Mouse (Mus musculus) neural tube, embryonic 13.5 days (tissue): Measurements from ENCODE around the gene Apol7b. TPM values are rescaled to one million over a fixed set of nuclear protein-coding genes. Genes with fewer than 3 reads are reported as not detected.
"Not testable (repeated sequence)": the region's sequence is repeated elsewhere in the genome, so short reads cannot be mapped to it uniquely, and the experiment has no call there.

Experiments used
- ATAC-seq: fragments of 200-750 bp; cut with Nextera tagmentation; 2 replicates; pipeline ENCODE4 v1.8.0; 2017; ENCODE audit warnings: low read depth, mild to moderate bottlenecking, moderate TSS enrichment, moderate library complexity
- H3K27ac ChIP-seq: fragments of 300-500 bp; sonication (generic); replicated peaks from 2 replicates; pipeline ENCODE4 v1.5.1; 2015; ENCODE audit warnings: moderate library complexity, mild to moderate bottlenecking, inconsistent platforms
- H3K27me3 ChIP-seq: fragments of 300-500 bp; sonication (generic); 2 replicates; pipeline ENCODE4 v1.6.1; 2015; ENCODE audit warnings: mild to moderate bottlenecking, inconsistent platforms
- H3K36me3 ChIP-seq: fragments of 300-500 bp; sonication (generic); 2 replicates; pipeline ENCODE4 v1.6.1; 2015; ENCODE audit warnings: mild to moderate bottlenecking, inconsistent platforms
- H3K4me1 ChIP-seq: fragments of 300-500 bp; sonication (generic); replicated peaks from 2 replicates; pipeline ENCODE4 v1.6.1; 2015; ENCODE audit warnings: inconsistent platforms
- H3K4me2 ChIP-seq: fragments of 300-500 bp; sonication (generic); 2 replicates; pipeline ENCODE4 v1.6.1; 2015; ENCODE audit warnings: inconsistent platforms, mild to moderate bottlenecking, moderate library complexity
- H3K4me3 ChIP-seq: fragments of 300-500 bp; sonication (generic); 2 replicates; pipeline ENCODE4 v1.5.1; 2015; ENCODE audit warnings: mild to moderate bottlenecking, inconsistent platforms
- H3K9ac ChIP-seq: fragments of 300-500 bp; sonication (generic); 2 replicates; pipeline ENCODE4 v1.6.1; 2015; ENCODE audit warnings: moderate library complexity, mild to moderate bottlenecking, inconsistent platforms
- H3K9me3 ChIP-seq: fragments of 300-500 bp; sonication (generic); 2 replicates; pipeline ENCODE4 v1.6.1; 2016; ENCODE audit warnings: inconsistent platforms
- WGBS: fragments of 180-500 bp; shearing (Covaris S2); methylation state at CpG from one replicate; pipeline ENCODE4 v1.1.7; 2015; 5-methylcytosine and 5-hydroxymethylcytosine counted together
- polyA plus RNA-seq: library from polyadenylated mRNA; unstranded; fragments of >200 nt; fragmentation: Nextera tagmentation; extraction: Ambion mirVana; gene quantifications from 2 replicates; pipeline ENCODE4 v1.2.1, GENCODE M21; 2015

Apol7b gene
- polyA plus RNA-seq, 1 experiment from 2014 or later: not detected

DNA sequence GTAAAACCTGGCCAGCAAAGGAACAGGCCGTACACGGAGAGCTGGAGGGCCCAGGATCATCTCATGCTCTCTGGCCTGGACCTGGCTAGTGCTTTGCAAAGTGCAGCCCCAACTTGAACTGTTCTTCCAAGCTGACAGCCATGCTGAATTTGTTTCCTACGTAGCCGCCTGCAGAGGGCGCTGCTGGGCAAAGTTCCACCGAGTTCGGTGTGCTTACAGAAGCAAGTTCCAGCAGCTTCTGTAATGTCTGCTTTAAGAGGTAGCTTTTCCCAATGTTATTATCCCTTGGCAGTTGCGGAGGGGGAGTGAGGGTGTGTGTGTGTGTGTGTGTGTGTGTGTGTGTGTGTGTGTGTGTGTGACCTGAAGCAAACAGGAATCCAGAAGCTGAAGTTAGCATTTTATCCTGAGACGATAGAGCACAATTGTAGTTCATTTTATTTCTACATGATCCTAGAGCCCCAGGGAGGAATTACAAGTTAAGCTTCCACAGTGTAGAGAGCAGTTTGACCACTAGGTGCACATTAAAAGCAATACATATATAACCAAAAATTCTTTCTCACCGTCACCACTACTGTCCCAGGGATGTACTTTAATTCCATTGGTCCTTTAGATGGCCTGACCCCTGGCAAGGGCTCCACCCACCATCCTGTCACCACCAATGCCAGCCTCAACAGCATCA lies 30.5 kb downstream of the Apol7b start:
- not testable (repeated sequence) for H3K36me3 ChIP-seq, H3K27ac ChIP-seq, H3K9ac ChIP-seq, H3K4me3 ChIP-seq, H3K4me2 ChIP-seq, H3K9me3 ChIP-seq, H3K27me3 ChIP-seq, H3K4me1 ChIP-seq, ATAC-seq
- WGBS: 14% methylated on average over 4 of the region's 10 CpGs

DNA sequence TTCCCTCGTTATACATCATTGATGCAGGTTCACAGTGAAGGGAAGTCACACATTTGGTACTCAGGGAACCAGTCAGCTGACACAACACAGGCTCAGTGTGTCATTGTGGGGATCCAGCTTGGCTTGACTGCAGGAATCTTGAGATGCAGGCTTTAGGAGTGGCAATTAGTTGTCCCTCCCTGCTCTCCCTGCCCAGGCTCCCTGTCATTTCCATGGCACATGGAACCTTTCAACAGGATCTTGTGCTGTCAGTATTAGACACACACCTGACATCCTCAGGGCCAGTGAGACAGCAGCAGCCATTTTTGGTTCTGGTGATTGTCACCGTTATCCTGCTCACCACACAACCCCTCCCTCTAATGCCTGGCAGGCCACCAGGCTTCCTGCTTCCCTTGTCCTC lies 31.6 kb downstream of the Apol7b start:
- not testable (repeated sequence) for H3K27me3 ChIP-seq, H3K4me3 ChIP-seq, H3K4me1 ChIP-seq, H3K36me3 ChIP-seq, H3K9ac ChIP-seq, ATAC-seq, H3K27ac ChIP-seq, H3K9me3 ChIP-seq, H3K4me2 ChIP-seq
- WGBS: 83% methylated on average over 2 of the region's 2 CpGs

DNA sequence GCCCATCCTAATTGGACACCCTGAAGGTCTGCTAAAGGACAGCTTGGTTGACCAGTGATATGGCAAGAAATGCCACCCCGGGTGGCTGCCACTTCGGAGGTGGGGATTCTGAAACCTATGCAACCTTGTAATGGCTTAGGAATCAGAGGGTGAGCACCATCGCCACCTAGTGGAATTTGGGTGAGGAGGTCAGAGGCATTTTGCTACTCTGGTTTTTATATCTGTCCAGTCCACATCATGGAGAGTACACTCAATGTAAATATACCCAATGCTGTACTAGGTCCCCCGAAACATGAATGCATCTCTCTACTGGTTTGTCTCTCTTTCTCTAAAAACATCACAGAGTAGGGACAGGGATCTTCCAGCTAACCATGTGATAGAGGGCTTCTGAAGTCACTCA lies 34.6 kb downstream of the Apol7b start:
- H3K27ac ChIP-seq, H3K9ac ChIP-seq, H3K9me3 ChIP-seq, H3K36me3 ChIP-seq, H3K27me3 ChIP-seq, H3K4me3 ChIP-seq, H3K4me2 ChIP-seq, ATAC-seq, H3K4me1 ChIP-seq: not testable (repeated sequence)
- 43% methylated on average over 4 of the region's 4 CpGs for WGBS

DNA sequence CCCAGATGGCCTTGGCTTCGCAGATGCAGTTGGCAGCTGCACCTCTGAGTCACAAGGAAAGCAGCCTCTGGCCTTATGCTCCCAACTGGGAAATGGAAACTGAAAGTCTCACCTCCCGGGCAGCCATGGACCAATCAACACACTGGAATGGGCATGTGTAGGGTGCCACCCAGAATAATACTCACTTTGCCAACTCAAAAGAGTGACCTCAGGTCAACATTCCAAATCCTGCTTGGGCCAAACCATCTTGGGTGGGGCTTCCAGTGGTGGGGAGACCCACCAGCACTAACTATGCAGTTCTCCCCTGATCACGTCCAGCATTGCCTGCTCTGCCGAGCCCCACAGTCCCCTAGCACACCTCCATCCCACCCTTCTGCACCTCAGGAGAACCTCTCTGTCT lies 36.3 kb downstream of the Apol7b start, which contains the start of gene Apol9a:
TSS of gene Apol9a (minus strand) at position 101 of the 400 bp plus-strand sequence.
- H3K4me1 ChIP-seq, ATAC-seq, H3K36me3 ChIP-seq, H3K4me3 ChIP-seq, H3K27me3 ChIP-seq, H3K27ac ChIP-seq, H3K4me2 ChIP-seq, H3K9me3 ChIP-seq, H3K9ac ChIP-seq: not testable (repeated sequence)
- WGBS: 75% methylated on average over 1 of the region's 4 CpGs

DNA sequence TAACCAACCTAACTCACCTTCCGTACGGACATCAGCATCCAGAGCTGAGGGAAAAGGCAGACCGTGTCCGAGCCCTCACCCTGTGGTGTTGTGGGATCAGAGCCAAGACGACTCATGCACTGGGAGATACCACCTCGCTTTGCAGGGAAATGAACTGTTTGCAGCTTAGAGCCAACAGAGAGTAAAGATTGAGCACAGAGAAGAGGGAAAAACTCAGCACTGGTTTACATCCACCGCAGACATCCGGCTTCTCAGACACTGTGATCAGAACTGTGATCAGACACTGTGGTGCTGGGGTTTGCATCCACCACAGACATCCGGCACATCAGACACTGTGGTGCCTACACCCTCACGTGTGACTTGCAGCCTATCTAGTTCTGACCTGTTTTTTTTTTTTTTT lies 40.9 kb downstream of the Apol7b start:
- not testable (repeated sequence) for H3K36me3 ChIP-seq, H3K9me3 ChIP-seq, H3K4me1 ChIP-seq, H3K4me2 ChIP-seq, H3K4me3 ChIP-seq, H3K9ac ChIP-seq, H3K27me3 ChIP-seq, H3K27ac ChIP-seq, ATAC-seq
- WGBS: 81% methylated on average over 10 of the region's 10 CpGs

DNA sequence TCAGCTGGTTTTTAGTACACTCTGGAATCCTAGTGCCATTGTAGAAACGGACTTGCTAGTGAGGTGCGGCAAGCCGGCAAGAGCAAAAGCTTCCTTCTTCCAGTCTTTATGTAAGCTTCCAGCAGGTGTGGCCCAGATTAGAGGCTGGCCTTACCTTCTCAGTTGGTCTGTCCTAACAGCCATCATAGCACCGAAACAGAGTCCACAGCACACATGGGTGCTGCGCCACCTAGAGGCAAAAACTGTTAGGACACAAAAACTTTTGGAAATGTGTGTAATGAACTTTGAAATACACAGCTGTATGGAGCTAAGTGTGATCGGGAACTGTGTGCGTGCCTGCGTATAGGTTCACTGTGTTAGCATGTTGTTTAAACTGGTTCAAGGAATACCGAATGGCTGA lies 48.3 kb downstream of the Apol7b start, which contains the start of gene Apol7a:
TSS of gene Apol7a (minus strand) at position 84 of the 400 bp plus-strand sequence.
- not testable (repeated sequence) for H3K4me1 ChIP-seq, H3K4me2 ChIP-seq, ATAC-seq, H3K27ac ChIP-seq, H3K9ac ChIP-seq, H3K4me3 ChIP-seq, H3K9me3 ChIP-seq, H3K27me3 ChIP-seq, H3K36me3 ChIP-seq
- 60% methylated on average over 9 of the region's 9 CpGs for WGBS

DNA sequence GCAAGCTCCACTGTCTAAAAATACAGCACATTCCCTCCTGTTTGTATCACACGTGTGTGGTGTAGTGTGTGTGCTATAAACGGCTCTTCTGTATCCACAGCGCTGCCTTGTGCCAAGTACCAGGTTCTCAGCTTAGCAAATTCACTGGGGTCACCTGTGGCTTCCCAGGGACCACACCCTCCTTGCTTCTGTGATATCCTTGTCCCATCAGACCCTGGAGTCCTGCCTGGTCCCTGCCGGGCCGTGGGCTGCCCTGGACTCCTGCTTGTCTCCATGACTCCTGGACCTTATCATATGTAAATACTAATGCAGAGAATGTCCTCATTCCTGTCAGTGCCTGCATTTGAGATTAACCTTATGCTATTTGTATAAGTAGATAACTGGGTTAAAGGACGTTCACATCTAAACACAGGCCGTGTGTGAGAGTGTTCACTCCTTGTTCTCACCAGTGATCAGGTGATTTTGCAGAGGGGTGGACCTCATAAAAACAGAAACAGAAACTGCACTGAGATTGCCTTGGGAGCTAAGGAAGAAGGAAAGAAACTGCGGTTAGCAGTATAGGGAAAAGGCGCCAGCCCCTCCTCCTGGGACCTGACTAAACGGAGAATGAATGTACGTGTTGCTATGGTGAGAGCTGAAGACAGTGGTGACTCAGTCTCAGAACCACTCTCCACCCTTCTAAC lies 49.7 kb downstream of the Apol7b start:
- not testable (repeated sequence) for H3K4me1 ChIP-seq, H3K9me3 ChIP-seq, H3K4me2 ChIP-seq, H3K9ac ChIP-seq, H3K27me3 ChIP-seq, H3K36me3 ChIP-seq, ATAC-seq, H3K4me3 ChIP-seq, H3K27ac ChIP-seq
- WGBS: 81% methylated on average over 11 of the region's 11 CpGs

DNA sequence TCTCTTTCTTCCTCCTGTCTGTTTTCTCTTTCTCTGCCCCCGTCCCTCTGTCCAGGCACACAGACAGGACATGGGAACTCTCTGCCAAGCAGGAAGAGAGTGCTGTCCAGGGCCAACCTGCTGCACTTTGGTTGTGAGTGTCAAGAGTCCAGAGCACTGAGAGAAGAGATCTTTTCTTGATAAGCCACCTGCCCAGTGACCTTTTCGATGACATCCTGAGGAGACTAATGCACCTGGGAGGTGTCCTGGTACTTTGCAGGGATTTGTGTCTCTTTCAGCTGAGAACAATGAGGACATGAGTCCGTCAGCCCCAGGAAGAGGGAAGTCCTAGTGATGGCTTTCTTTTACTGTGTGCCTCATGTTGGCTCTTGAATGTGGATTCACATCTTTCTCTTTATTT lies 53.5 kb downstream of the Apol7b start:
- not testable (repeated sequence) for H3K36me3 ChIP-seq, H3K27me3 ChIP-seq, H3K4me3 ChIP-seq, ATAC-seq, H3K9me3 ChIP-seq, H3K27ac ChIP-seq, H3K9ac ChIP-seq, H3K4me1 ChIP-seq, H3K4me2 ChIP-seq
- WGBS: 61% methylated on average over 3 of the region's 3 CpGs

DNA sequence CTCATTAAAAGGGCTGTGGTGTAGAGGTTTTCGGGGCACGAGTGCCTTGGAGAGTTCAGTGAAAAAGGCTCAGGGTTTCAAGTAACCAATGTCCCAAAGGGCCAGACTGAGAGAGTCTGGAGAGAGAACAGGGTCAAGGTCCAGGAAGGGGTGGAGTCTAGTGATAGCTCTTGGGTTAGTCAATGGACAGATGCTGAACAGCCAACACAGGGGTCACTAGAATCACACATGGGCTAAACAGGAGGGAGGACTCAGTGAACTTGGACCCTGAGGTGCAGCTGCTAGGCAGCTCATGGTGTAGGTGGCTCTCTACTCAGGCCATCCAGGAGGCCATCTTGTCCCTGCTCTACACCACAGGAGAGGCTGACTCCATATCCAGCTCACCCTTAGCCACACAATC lies 59.8 kb downstream of the Apol7b start:
- Histone ChIP-seq H3K4me1 (no peaks in the 10 kb centered on the region), H3K4me2 (no peak overlapping the region), H3K9me3 (no peaks in the 10 kb centered on the region), H3K9ac (no peak overlapping the region), H3K36me3 (no peaks in the 10 kb centered on the region), H3K27ac (no peak overlapping the region), H3K27me3 (no peaks in the 10 kb centered on the region), H3K4me3 (no peak overlapping the region)
- 88% methylated on average over 2 of the region's 2 CpGs for WGBS
- ATAC-seq: no peak

DNA sequence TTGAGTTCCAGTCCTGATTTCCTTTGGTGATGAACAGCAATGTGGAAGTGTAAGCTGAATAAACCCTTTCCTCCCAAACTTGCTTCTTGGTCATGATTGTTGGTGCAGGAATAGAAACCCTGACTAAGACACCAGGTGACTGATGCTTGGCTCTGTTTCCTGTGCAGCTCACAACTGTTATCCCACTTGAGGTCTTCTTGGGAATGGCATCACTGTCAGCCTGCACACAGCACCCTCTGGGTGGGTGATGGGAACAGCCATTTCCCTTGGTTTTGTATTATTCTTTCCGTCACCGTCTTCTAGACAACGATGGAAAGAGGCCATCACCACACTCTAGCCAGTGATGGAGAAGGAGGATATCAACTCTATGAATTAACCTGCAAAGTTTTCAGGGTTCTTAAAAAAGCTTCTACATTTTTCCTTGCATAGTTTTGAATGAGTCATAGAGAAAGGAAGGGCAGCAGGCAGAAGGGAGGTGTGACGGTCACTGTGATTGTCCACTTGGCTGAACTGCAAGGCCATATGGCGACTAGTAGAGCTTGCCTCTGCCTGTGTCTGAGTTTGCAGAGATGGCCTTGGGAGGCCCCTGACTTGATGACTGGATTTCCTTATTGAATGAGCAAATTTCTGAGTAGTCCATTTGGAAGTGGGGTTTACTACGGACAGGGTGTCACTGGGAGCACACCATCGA lies 62.8 kb downstream of the Apol7b start:
- no peak overlapping the region for H3K4me3 ChIP-seq
- ATAC-seq: no peak
- 94% methylated on average over 7 of the region's 7 CpGs for WGBS

DNA sequence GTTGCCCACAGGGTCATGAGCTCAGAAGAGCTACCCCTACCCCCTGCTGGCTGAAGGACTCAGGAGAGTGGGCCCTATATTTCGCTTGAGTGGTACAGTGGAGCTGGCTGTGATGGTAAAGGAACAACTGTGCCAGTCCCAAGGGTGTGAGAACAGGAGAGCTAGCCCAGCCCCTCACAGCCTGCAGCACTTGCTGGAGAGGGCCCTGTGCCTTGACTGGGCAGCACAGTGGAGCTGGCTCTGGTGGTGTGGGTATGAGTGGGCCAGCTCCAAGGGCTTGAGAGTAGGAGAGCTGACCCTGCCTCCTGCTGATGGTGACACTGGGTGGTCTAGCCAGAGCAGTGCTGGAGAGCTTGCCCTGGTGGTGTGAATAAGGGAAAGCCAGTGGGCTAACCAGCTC lies 64.4 kb downstream of the Apol7b start:
- Histone ChIP-seq H3K9me3 (no peaks in the 10 kb centered on the region), H3K4me3 (no peak overlapping the region), H3K9ac (no peak overlapping the region), H3K36me3 (no peaks in the 10 kb centered on the region), H3K27me3 (no peaks in the 10 kb centered on the region), H3K4me1 (no peaks in the 10 kb centered on the region), H3K4me2 (no peak overlapping the region), H3K27ac (no peak overlapping the region)
- WGBS: 60% methylated on average over 1 of the region's 1 CpGs
- no peak for ATAC-seq

More for the DNA sequence above, 62.8 kb downstream of the Apol7b start:
- no peak overlapping the region for H3K27ac ChIP-seq
- no peaks in the 10 kb centered on the region for H3K9me3 ChIP-seq
- no peaks in the 10 kb centered on the region for H3K36me3 ChIP-seq
- no peaks in the 10 kb centered on the region for H3K27me3 ChIP-seq
- H3K9ac ChIP-seq: no peak overlapping the region
- H3K4me1 ChIP-seq: no peaks in the 10 kb centered on the region
- no peak overlapping the region for H3K4me2 ChIP-seq

DNA sequence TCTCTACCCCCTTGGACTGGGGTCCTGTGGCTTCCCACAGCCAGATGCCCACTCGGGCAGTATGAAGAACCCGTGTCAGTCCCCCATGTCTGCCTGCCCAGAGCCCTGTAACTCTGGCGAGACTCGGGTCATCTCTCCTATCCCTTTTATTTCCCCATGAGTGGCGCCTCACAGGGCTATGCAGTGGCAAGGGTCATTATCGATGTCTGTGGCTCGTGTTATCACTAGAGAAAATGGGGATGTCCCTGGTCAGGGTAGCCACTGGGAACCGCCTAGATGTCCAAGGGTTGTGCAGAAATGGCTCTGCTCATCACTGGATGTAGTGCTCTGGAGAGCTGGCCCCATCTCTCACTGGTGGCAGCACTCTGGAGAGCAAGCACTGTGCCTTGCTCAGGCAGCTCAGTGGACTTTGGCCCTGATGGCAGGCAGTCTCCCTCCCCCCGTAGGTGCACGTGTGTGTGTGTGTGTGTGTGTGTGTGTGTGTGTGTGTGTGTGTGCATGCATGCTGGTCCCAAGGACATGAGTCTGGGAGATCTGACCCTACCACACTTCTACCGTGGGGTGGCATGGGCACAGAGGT lies 64.9 kb downstream of the Apol7b start:
- no peaks in the 10 kb centered on the region for H3K27me3 ChIP-seq
- H3K27ac ChIP-seq: no peak overlapping the region
- no peak overlapping the region for H3K9ac ChIP-seq
- H3K4me3 ChIP-seq: no peak overlapping the region
- 81% methylated on average over 11 of the region's 11 CpGs for WGBS
- no peak for ATAC-seq
- no peaks in the 10 kb centered on the region for H3K9me3 ChIP-seq
- no peaks in the 10 kb centered on the region for H3K4me1 ChIP-seq
- no peak overlapping the region for H3K4me2 ChIP-seq
- H3K36me3 ChIP-seq: no peaks in the 10 kb centered on the region
